Mouse (Mus musculus) embryonic fibroblast, embryonic 13.5 days (primary cell): ENCODE results near the gene Prkag3.

Experiments
- CTCF ChIP-seq: IDR thresholded peaks from 2 replicates; pipeline ENCODE4 v1.5.1; 2011; ENCODE audit warnings: mild to moderate bottlenecking, control low read depth, low read length, moderate library complexity, borderline replicate concordance; ENCODE audit not compliant: insufficient read depth
- POLR2A ChIP-seq: IDR thresholded peaks from 2 replicates; pipeline ENCODE4 v1.6.1; 2011; ENCODE audit warnings: low read depth, mild to moderate bottlenecking, control low read depth, low read length, moderate library complexity

DNA sequence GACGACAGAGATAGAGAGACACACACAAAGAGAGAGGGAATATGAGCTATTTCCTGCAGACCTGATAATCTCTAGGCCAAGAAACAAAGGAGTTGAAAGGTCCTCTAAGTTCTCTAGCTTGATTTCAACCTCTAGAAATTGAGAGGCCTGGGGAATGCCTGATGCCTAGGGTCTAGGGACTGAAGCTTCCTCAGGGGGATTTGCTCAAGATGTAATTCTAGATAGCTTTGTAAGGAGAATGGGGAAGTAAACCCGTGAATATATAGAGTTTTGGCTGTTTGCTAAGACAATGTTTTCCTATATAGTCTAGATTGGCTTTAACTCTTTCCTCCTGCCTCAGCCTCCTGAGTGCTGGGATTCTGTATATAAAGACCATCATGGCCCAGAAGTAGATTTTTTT, 34.1 kb downstream of the Prkag3 start:
- no peak for TF ChIP-seq POLR2A
- TF ChIP-seq CTCF, result no peak
